Mouse (Mus musculus) ES-Bruce4 (cell line): ENCODE results near the gene Tsg101. TPM values are rescaled to one million over a fixed set of nuclear protein-coding genes. Genes with fewer than 3 reads are reported as not detected.
A peak's percentile ranks its signal among the peaks of the same experiment; 100 is the strongest.

Source experiments
- H3K27ac ChIP-seq: 2 replicates; pipeline ENCODE4 v1.5.1; 2012; ENCODE audit warnings: low read length, inconsistent platforms; ENCODE audit not compliant: insufficient read depth
- H3K27me3 ChIP-seq: 2 replicates; pipeline ENCODE4 v1.6.1; 2012; ENCODE audit warnings: mild to moderate bottlenecking, low read length, inconsistent platforms; ENCODE audit not compliant: control insufficient read depth, poor library complexity, insufficient read depth, severe bottlenecking
- H3K36me3 ChIP-seq: 2 replicates; pipeline ENCODE4 v1.6.1; 2012; ENCODE audit warnings: inconsistent platforms, mild to moderate bottlenecking, low read length, moderate library complexity; ENCODE audit not compliant: control insufficient read depth, poor library complexity, insufficient read depth, severe bottlenecking
- H3K4me1 ChIP-seq: one replicate; pipeline ENCODE4 v1.8.1; 2011; ENCODE audit warnings: low read length; ENCODE audit not compliant: control insufficient read depth, insufficient read depth
- H3K4me3 ChIP-seq: 2 replicates; pipeline ENCODE4 v1.5.1; 2011; ENCODE audit warnings: low read depth, mild to moderate bottlenecking, low read length
- H3K9ac ChIP-seq: 2 replicates; pipeline ENCODE4 v1.6.1; 2012; ENCODE audit warnings: low read depth, mild to moderate bottlenecking, inconsistent platforms; ENCODE audit not compliant: poor library complexity, severe bottlenecking
- H3K9me3 ChIP-seq: replicated peaks from 2 replicates; pipeline ENCODE4 v1.6.1; 2012; ENCODE audit warnings: mild to moderate bottlenecking, low read length, inconsistent platforms; ENCODE audit not compliant: control insufficient read depth, poor library complexity, insufficient read depth, severe bottlenecking
- CTCF ChIP-seq: IDR thresholded peaks from one replicate; pipeline ENCODE4 v1.8.1; 2011; ENCODE audit warnings: low read depth, low read length
- EP300 ChIP-seq: IDR thresholded peaks from 2 replicates; pipeline ENCODE4 v1.6.1; 2011; ENCODE audit warnings: low read depth, low read length; ENCODE audit not compliant: insufficient read depth
- POLR2A ChIP-seq: IDR thresholded peaks from one replicate; pipeline ENCODE4 v1.8.1; 2011; ENCODE audit warnings: low read length; ENCODE audit not compliant: insufficient read depth
- polyA plus RNA-seq: library from polyadenylated mRNA; stranded (reverse); fragments of >200 nt; gene quantifications from 2 replicates; pipeline ENCODE4 v1.2.4, GENCODE M21; 2011; ENCODE audit warnings: low read depth; ENCODE audit not compliant: missing spikeins, insufficient read depth, insufficient read length

The Tsg101 gene
- 198 and 217 TPM in 2 replicates for polyA plus RNA-seq

- Histone ChIP-seq H3K27ac (peak within 1 kb of the TSS; percentile 33; the same call in 1 of the 2 replicates), H3K4me3 (peak within 1 kb of the TSS; percentile 99), H3K36me3 (peaks cover 10% of the 10 kb centered on the region; the same call in 1 of the 2 replicates), H3K9me3 (no peaks in the 10 kb centered on the region), H3K27me3 (no peaks in the 10 kb centered on the region), H3K9ac (peak within 1 kb of the TSS; percentile 94), H3K4me1 (no peaks in the 10 kb centered on the region)
- 0 out of 2 replicates have a peak, but pooled peaks have one; percentile 7 for TF ChIP-seq EP300
- peak; percentile 84 for TF ChIP-seq POLR2A
- no peak for TF ChIP-seq CTCF
Measured at GRCm38 (mm10) chr7:46919551-46920176, at the start of gene Tsg101. Gene Tsg101, minus strand, starts transcription at chr7:46919969.

DNA sequence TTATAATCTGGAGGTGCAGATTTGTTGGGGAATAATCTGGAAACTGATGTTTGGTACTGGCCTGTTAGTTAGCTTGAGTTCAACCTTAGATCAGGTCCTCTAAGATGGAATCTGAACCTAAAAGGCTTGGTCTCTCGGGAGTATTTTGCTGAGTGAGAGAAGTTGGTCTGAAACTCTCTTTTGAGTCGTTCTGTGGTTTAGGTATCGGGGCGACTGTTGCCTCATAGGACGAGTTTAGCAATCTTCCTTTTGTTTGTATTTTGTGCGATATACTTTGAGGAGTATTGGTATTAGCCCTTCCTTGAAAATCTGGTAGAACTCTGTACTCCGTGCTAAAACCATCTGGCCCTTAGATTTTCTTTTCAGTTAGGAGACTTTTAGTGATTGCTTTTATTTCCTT, 44.3 kb upstream of the Tsg101 start:
- Histone ChIP-seq H3K36me3 (no peaks in the 10 kb centered on the region), H3K9ac (0 out of 2 replicates have a peak overlapping the region, but pooled peaks have one; percentile 45), H3K9me3 (no peaks in the 10 kb centered on the region), H3K27ac (no peak overlapping the region), H3K4me3 (no peak overlapping the region), H3K4me1 (no peaks in the 10 kb centered on the region), H3K27me3 (no peaks in the 10 kb centered on the region)
- TF ChIP-seq POLR2A (no peak), CTCF (no peak), EP300 (no peak)

GRCm38 (mm10) chr7:46962806-46963618, 43.2 kb upstream of the Tsg101 start:
- Histone ChIP-seq H3K9ac (peak overlapping the region; percentile 45; the same call in 1 of the 2 replicates), H3K36me3 (no peaks in the 10 kb centered on the region), H3K27ac (no peak overlapping the region), H3K4me3 (0 out of 2 replicates have a peak overlapping the region, but pooled peaks have one; percentile 3), H3K9me3 (no peaks in the 10 kb centered on the region), H3K4me1 (no peaks in the 10 kb centered on the region), H3K27me3 (no peaks in the 10 kb centered on the region)
- TF ChIP-seq POLR2A (no peak), CTCF (peak; percentile 59), EP300 (no peak)

- TF ChIP-seq CTCF (no peak), POLR2A (no peak), EP300 (no peak)
- no peak overlapping the region for H3K27ac ChIP-seq
- no peak overlapping the region for H3K4me3 ChIP-seq
- no peaks in the 10 kb centered on the region for H3K9me3 ChIP-seq
- no peaks in the 10 kb centered on the region for H3K36me3 ChIP-seq
- no peaks in the 10 kb centered on the region for H3K27me3 ChIP-seq
- no peak overlapping the region for H3K9ac ChIP-seq
- peaks cover under 1% of the 10 kb centered on the region for H3K4me1 ChIP-seq
Measured at GRCm38 (mm10) chr7:46962132-46962531, 42.4 kb upstream of the Tsg101 start.

DNA sequence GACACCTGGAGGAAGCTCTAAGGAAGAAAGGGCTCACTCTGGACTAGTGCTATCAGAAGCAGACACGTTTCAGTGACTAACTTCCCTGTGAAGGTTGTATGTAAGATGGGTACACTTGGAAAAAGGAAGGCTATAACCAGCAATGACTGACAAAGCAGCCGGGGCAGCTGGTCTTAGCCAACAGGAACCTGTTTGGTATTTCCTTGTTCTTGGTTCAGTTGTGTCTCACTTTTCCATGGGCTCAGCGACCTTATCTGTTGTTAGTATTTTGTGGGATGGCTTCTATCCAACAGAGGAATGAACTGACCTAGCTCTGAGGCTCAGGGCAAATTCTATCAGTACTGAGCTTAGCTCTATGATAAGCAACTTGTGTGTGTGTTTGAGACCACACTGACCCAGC, 41.2 kb upstream of the Tsg101 start:
- H3K4me3 ChIP-seq: no peak overlapping the region
- no peak overlapping the region for H3K9ac ChIP-seq
- TF ChIP-seq POLR2A (no peak), EP300 (no peak), CTCF (no peak)
- no peaks in the 10 kb centered on the region for H3K36me3 ChIP-seq
- H3K27ac ChIP-seq: no peak overlapping the region
- no peaks in the 10 kb centered on the region for H3K27me3 ChIP-seq
- no peaks in the 10 kb centered on the region for H3K9me3 ChIP-seq
- peaks cover 2% of the 10 kb centered on the region for H3K4me1 ChIP-seq

DNA sequence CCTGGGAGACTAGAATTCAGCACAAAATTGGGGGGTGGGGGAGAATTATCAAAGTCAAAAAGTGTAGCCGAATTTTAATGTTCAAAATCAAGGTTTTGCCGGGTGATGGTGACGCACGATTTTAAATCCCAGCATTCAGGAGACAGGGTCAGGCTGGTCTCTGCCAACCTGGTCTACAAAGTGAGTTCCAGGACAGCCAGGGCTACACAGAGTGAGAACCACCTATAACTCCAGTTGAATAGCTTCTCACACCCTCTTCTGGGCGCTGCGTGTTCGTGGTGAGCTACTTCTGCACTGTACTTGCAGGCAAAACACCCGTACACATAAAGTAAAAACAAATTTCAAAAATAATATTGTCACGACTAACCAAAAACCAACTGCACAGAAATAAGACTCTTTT, 39.1 kb upstream of the Tsg101 start:
- no peak for TF ChIP-seq EP300
- TF ChIP-seq CTCF: no peak
- Histone ChIP-seq H3K9me3 (no peaks in the 10 kb centered on the region), H3K27me3 (no peaks in the 10 kb centered on the region), H3K27ac (no peak overlapping the region), H3K4me1 (peaks cover 2% of the 10 kb centered on the region), H3K4me3 (no peak overlapping the region), H3K36me3 (peaks cover 10% of the 10 kb centered on the region), H3K9ac (no peak overlapping the region)
